Mouse (Mus musculus) thymus, postnatal 36 days (tissue): ENCODE data around the gene Psmd9.

Experiments used
- DNase-seq, 2 experiments: peaks; one replicate each; pipeline ENCODE4 v3.0.0; 2022; ENCODE audit warnings: mixed read lengths in 2 of 2

Psmd9 gene

DNA sequence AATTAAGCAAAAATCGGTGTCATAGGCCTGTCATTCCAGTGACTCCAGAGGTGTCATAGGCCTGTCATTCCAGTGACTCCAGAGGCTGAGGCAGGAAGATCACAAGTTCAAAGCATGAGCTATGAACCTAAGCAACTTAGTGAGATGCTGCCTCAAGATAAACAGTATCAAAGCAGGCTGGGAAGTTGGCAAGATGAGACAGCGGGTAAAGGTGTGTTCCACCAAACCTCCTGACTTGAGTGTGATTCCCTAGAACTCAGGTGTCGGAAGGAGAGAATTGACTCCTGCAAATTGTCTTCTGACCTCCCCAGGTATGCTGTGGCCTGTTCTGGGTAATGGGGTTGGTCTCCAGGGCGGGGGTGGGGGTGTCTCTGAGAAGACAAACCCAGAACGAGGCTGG is at the start of gene Psmd9:
Gene Psmd9 (plus strand): TSS at position 130 of the 400 bp plus-strand sequence.
- DNase-seq: no peak

DNA sequence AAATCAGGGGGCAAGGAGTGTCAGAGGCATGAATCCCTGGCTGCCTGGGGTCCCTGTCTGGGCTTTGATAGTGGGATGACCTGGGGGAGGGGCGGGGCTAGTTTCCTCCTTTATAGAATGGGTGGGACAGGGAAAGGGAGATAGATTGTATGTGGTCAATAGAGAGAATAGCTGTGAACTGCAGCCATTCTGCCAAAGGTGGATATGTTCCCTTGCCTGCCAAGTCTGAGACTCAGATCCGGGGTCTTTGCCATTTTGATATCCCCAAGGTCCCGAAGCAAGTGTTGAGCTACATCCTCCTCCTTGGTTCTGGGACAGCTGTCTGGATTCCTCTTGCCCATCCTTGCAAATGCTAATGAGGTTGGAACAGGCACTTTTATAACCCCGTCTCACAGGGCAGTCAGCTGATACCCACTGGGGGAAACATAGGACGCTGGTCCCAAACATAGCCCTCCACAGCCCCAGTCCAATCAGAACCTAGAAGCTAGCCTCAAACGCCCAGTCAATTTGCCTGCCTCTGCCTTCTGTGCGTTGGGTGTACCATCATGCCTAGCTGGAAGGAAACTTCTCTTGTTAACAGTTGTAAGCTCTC is 48.5 kb upstream of the Psmd9 start:
- DNase-seq: no peak

DNA sequence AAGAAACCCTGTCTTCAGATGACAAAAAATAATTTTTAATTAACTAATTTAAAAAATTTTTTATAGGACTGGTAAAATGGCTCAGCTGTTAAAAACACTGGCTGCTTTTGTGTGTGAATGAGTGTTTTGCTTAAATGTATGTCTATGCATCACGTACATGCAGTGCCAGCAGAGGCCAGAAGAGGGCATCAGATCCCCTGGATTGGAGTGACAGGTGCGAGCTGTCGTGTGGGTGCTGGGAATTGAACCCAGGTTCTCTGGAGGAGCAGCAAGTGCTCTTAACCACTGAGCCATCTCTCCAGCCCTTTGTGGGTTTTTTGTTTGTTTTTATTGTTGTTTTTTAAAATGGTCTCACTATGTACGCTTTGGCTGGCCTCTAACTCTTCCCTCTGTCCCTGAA is 47.0 kb upstream of the Psmd9 start:
- DNase-seq: peak; percentile 42 to 46

DNA sequence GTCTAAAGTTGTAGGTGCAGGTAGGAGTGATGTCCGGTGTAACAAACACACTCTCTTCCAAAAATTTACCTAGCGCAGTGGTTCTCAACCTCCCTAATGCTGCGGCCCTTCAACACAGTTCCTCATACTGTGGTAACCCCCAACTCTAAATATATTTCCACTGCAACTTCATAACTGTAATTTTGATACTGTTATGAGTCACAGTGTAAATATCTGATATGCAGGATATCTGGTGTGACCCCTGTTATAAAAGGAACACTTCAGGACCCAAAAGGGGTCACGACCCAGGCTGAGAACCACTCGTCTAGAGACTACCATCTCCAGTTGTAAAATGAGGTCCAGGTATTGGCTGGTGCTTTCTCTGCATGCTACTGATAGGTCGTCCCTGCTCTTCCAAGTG is 44.1 kb upstream of the Psmd9 start:
- DNase-seq: no peak

DNA sequence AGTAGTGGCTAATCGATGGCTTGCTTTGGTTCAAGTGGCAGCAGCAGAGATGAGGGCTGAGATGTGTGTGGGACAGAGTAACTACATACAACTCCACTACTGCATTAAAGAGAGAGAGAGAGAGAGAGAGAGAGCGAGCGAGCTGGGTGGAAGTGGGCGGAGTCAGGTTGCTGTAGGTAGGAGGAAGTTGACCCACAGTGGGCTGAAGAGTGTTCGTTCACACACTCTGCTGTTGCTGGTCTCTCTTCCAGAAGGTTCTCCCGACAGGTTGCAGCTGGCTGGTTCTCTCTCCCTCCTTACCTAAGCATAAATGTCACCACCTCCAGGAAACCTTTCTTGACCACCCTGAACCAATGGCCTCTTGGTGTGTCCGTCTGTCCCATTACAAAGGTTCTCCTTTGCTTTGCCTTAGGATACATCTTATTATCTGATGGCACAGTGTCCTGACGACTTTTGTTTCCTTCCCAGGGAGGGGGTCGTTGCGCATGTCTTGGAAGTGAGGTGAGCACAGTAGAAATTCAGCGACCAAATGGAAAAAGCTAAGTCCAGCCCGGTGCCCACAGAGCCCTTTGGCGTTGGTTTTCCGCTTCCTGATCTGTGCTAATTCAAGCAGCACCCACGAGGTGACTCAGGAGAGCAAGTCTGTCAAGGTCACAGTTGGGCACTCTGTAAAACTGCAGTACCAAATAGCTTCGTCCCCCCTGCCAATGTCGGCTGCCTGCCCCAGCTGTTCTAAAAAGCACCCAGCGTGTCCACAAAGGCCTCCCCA is 43.4 kb upstream of the Psmd9 start:
- peak; percentile 69 to 80 for DNase-seq

DNA sequence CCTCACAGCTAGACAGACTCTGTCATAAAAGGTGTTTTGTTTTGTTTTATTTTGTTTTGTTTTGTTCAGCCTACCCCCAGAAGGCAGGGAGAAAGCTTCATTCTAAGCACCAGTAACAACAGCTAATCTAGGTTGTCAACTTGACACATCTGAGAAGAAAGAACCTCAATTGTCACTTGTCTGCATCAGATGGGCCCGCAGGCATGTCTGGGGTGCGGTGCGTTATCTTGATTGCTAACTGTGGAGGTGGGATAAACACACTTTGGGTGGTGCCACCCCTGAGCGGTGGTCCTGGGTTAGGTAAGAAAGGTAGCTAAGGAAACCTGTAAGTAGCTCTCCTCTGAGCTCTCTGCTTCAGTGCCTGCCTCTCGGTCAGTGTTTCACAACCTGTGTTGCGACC is 42.2 kb upstream of the Psmd9 start:
- no peak for DNase-seq

DNA sequence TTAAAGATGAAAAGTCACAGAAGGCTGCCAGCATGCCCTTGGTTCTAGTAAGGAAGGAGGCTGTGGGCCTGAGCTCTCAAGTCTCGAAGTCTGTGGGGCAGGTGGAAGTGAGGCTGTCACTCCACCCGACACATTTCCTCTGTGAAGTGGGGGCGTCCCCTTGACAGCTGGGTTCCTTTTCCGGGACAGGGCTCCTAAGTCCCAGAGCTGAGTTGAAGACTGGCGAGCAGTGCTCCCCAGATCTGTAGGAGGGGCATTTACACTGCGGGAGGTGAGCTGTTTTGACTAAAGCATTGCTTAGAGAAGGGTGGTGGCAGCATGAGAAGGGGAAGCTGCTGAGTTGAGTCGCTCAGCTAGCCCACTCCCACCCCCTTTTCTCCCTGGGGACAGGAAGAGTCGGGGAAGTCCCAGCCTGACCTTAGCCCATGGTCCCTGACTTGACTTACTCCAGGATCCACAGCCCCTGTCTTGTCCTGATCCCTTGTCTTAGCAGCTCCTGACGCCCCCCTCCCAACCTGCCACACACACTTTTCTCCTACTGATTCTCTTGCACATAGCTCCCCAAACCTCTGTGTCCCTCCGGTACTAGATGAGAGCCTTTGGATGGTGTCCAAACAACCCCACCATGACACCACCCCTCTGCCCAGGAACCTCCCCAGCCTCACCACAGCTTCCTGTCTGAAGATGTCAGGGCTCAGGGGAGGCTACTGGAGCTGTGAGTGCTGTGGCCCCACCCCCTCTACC is 40.6 kb upstream of the Psmd9 start:
- peak; percentile 82 to 91 for DNase-seq

DNA sequence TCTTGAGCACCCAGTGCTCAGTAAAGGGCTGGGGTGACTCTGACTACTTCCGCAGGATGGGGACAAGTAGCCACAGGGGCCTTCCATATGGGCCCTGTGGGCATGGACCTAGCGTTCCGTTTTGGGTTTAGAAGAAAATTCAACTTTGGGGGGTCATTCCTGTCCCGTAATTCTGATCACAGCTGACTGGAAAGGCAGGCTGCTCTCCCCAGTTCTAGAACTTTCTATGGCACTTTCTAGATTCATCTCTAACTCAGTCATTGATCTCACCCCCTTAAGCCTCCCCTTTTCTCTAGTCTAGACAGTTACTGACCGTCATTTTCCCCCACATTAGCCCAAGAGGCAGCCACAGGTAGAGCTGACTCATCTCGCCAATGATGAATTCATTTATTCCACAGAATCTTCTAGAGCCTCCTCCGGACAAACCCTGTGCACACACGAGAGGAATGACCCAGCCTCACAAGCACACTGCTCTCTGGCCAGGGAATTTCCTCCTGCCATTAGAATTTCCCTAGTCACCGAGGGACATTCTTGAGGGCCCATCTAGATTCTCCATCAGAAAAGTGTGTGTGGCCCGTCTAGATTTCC is 39.9 kb upstream of the Psmd9 start:
- no peak for DNase-seq

DNA sequence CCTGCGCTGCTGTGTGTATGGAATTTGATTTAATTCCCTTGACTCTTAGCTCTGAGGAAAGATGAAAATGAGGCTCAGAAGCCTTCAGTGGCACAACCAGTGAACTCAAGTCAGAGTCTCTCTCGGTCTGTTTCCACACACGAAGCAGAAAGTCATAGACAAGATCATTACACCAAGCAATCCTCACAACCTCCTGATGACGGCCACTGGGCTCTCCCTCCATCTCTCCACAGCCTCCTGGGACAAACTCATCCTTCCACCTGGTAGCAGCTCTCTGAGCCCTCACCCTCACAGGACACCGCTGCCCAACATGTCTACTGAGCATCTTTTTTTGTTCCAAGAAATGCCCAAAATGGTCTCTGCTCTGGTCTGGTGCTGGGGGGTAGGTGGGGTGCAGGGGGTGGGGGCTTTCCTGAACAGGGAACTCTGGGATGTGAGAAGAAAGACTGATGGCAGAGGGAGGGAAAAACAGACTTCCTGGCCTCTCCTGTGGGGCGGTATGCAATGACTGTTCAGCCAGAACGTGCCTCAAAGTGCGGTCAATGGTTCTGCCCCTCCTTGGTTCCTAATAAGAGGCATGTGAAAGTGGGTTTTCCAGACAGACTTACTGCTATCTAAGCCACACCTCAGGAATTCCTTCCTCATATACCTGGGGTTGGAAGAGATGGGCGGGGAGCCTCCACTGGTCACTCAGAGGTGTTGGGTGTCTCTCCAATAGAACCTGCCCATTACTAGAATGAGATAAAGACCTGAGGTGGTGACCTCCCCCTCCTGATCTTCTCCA is 39.0 kb upstream of the Psmd9 start:
- no peak for DNase-seq

DNA sequence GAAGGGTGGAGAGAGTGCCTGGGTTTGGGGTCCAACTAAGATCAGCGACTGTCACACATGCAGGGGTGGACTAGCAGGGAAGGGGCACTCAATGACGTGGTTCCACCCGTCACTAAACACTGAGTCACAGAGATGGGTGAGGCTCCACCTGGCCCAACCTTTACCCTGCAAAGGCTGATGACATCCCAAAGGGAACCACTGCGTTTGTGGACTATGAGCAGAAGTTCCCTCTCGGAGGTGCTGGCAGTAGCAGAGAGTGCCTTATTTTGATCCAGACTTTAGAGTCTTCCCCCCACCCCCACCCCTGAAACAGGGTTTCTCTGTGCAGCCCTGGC is 38.4 kb upstream of the Psmd9 start:
- no peak for DNase-seq

DNA sequence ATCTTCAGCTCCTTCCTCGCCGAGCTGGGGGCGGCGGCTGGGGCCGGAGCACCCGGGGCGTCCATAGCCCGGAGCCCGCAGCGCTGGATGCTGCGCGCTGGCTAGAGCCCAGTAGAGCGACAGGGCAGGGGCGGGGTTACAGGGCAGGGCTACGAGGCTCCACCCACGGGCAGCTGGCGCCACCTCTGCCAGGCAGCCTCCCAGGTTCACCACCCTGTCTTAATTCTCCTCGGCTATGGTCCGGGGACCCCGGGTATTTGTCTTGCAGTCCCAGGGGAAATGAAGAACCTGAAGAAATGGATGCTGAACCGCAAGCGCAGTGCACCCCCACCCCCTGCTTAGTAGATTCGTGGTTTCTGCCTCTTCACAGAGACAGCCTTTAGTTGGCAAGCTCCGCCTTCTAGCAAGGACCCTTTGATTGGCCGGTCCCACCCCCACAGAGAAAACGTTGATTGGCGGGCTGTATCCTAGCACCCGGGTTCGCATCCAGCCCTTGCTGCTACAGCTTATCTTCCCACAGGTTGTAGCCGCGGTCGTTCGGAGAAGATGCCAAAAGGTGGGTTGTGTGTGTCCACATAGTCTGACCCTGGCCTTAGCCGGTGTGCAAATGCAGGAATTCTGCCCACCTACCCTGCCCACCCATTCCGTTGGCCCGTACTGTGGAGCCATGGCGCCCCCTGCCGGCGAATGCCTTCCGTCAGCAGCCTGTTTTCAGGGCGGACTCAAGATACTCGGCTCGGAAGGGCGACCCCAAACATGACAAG is 36.7 kb upstream of the Psmd9 start, which contains the start of gene Rhof:
Gene Rhof (minus strand): TSS at position 385 of the 764 bp plus-strand sequence.
- DNase-seq: peak; percentile 89 to 91

DNA sequence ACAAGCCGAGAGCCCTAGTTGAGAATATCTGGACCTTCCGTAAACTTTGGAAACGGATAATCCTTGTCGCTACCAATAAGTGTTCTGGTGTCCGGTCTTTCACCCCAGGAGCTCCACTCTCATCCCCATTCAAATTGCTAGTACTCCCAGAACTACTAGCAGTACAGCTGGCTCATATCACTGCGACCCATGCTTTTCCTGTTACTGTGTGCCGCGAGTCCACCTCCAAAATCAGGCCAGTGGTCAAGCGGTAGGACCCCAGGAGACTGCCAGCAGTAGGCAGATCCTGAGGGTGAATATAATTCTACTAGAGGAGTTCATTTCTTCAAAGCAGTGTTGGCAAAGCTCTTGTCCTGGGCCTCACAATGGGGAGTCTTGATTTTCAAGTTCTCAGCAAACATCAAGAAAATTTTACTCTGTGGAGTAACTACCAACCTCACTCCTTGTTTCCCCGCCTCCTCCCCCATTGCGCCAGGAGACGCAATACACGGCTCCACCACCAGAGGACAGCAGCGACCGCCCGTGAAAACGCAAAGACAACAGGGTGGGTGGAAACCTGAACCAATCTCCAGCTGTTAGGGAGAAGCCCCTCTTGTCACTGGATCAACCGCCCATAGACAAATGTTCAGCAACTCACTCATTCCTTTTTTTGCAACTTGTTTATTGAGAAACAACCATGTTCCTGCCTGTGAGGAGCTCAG is 36.0 kb upstream of the Psmd9 start:
- DNase-seq: peak; percentile 88 to 94

DNA sequence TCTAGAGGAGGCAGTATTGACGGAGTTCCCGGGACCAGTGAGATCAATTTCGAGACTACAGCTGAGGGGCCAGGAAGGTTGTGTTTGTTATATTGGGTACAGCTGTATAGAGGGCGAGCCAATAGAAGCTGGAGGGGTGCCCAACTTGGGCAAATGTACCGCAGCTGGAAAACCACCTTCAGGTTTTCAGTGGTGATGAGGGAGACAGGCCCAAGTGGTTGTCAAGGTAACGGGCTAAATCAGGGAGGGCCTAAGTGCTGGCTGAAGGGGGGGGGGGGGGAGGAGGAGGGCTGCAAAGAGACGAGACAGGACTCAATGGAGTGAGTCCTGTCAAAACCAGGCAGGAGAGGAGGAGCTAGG is 35.4 kb upstream of the Psmd9 start:
- peak in 1 of 2 experiments; percentile 39 for DNase-seq

DNA sequence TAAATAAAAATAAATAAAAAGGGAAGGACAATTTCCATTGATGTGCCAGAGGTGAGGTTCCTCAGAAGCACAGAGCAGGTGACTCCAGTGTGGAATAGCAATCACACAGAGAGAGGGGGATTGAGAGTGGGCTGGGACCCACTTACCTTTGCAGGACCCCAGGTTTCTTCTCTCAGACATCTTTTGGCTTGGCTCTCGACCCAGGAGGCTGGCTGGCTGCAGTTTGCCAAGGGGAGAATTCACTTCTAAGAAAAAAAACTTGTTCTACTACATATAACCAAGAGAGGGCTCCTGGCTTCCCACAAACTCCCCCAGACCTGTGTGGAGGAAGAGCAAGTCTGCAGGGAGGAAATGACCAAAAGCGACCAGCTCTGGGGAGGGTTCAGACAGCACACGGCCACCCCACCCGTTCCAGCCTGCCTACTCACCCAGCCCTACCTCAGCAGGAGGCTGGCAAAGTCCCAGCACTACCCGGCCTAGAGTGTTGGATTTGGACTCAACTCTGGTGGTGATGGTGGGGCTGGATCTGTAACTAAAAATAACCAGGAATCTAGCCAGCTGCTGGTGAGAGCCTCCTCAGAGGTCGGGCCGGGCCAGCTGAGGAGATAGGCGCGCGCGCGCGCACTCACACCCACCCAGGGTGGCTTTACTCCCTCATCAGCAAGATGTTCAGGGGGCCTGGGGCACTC is 34.9 kb upstream of the Psmd9 start:
- no peak for DNase-seq

DNA sequence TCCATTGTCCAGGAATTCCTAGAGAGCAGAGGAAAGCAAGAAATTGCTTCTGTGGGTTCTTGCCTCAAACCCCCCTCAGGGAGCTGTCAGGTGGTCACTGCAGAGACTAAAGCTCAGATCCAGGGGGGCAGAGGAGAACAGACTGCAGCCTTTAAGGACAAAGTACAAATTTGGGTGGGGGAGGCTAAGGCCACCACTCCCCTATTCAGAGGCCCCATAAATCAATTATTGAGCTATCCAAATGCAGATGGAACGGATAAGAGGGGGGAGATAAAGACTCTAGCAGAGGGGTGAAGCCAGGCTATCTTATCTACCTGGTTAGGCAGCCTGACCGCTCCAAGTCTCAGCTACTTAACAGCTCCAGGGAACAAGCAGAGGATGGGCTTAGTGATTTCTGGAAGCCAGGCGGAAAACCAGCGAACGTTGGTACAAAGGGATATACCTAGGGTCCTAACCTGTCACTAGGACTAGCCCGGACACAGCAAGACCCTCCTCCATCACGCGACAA is 34.3 kb upstream of the Psmd9 start:
- DNase-seq: no peak

DNA sequence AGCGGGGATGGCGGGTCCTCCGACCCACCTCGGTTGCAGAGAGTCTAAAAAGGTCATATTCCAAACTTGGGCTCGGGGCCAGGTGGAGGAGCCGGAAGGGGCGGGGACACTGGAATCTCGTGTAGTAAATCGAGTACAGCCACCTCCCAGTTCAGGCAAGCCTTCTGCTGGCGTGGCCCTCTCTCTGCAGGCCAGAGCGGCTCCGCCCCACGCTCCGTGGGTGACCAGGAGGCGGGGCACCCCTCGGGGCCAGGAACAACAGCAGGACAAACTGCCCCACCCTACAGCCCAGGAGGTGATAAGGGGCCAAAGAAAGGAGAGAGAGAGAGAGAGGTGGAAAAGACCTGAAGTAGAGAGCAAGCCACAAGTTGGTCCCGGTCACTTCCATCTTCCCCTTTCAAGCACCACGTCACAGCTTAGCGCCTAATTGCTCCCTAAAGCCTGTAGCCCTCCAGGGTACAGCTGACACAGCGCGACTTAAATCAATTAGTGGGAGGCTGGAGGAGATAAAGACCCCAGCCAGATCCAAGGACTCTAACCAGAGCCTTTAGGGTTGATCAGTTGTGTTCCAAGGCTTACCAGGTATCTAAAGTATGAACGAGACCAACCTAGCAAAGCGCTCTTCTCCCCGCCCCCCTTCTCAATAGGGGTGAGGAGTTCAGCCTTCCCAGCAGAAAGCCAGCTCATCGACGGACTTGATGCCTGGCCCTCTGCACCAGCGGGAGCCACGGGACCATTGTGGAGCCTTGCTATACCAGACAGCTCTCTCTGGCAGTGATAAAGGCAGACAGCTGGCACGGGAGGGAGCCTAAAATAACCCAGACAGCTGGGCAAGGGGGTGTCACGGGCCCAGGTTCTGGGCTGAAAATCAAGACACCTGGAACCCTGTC is 33.5 kb upstream of the Psmd9 start:
- DNase-seq: peak in 1 of 2 experiments; percentile 57

DNA sequence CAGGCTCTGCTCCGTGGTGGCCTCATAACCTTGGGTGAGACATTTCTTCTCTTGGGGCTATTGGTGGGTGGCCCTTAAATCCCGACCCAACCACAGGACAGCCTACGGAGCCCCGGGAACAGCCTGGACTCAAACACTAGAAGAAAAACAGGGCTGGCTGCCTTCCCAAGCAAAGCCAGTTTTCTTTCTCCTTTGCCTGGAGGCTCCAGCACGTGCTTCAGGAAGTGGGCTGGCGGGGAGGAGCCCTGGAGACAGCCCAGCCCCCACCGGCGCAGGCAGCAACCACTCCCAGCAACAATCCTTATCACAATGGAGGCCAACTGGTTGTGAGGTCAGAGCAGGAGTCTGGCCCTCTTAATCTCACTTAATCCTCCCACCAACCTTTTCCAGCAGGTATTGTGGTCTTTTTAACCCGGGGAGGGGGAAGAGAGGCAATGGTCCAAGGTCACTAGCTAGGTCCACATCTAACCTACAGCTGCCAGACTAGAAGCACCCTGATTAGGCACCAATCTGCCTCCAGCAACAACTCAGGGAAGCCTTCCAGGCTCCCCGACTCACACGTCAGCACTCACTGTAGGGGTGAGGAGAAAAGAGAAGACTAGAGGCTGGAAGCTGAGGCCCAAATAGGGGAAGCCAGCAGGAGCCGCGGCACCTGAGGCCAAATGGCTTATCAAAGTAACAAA is 32.7 kb upstream of the Psmd9 start:
- peak; percentile 72 to 80 for DNase-seq

DNA sequence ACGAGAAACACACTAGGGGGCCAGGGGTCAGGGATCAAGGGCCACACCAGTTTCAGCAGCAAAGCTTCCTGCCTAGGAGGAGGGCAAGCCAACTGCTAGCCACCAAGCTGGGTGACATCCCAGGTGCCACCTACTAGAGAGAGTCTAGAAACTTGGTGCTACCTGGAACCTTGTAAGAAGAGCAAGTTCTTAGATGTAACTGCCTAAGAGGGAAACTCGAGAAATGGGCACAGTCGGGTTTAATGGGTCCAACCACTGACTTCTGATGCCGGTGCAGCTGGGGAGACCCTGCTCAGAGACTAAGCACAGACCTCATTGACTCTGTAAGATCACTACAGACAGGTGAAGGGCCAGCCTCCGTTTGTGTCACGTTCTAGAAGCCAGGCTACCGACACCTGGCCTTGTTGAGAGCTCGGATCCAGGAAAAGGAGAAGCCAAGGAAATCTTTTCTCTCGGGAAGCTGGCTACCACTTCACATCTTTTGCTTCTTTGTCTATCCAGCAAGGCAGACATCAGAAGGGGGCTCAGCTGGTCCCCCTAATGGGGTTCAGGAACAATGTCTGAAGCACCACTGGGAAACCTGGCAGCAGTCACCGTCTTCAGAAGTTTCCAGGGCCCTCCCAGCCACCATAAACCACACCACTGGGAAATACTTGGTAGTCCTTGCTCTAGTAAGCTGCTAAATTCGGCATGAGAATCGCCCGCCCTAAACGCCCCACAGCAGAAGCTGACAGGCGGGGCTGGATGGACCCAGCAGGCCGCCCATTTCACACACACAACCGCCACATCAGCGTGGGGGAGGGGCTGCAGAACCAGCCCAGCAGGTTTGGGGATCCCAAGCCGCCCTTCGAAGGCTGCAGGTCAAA is 31.9 kb upstream of the Psmd9 start:
- peak; percentile 66 to 73 for DNase-seq
